Mouse (Mus musculus) hematopoietic stem cell, adult 5-6 weeks (primary cell): Measurements from ENCODE around the gene Fsd1. TPM values are rescaled to one million over a fixed set of nuclear protein-coding genes. Genes with fewer than 3 reads are reported as not detected.
A peak's percentile ranks its signal among the peaks of the same experiment; 100 is the strongest.

ENCODE experiments used
- ATAC-seq, 2 experiments: fragments of 125-278 bp in 1 of 2; replicated peaks in 1 of 2; 2 replicates each; pipeline ENCODE4 v1.8.0; 2016 to 2017; ENCODE audit warnings: inconsistent platforms in 2 of 2, mild to moderate bottlenecking in 2 of 2, moderate number of reproducible peaks in 2 of 2, low read depth in 1 of 2, moderate TSS enrichment in 1 of 2; ENCODE audit not compliant: low FRiP score in 2 of 2, poor library complexity in 2 of 2, severe bottlenecking in 2 of 2, insufficient read depth in 1 of 2, low TSS enrichment in 1 of 2
- total RNA-seq: library from RNA; stranded (forward); fragments of 172-1452, 232-1000 nt; gene quantifications from 2 replicates; pipeline ENCODE4 v1.2.3, GENCODE M21; 2017

The Fsd1 gene
- total RNA-seq, 1 experiment from 2014 or later, result not detected

GRCm38 (mm10) chr17:56034040-56034725 is 47.9 kb downstream of the Fsd1 start:
- no peak for ATAC-seq

GRCm38 (mm10) chr17:56034726-56035100 is 48.4 kb downstream of the Fsd1 start:
- no peak for ATAC-seq

GRCm38 (mm10) chr17:56035216-56035615 is 48.9 kb downstream of the Fsd1 start:
- no peak for ATAC-seq

GRCm38 (mm10) chr17:56036176-56036900 is 50.0 kb downstream of the Fsd1 start, which contains the start of gene Sh3gl1:
Sh3gl1 (minus strand) TSS chr17:56036635.
- ATAC-seq, result peak; percentile 74 to 75

GRCm38 (mm10) chr17:56036901-56037287 is 50.6 kb downstream of the Fsd1 start:
- ATAC-seq, result no peak

GRCm38 (mm10) chr17:56038583-56039261 is 52.4 kb downstream of the Fsd1 start:
- no peak for ATAC-seq

GRCm38 (mm10) chr17:56039345-56039744 is 53.0 kb downstream of the Fsd1 start:
- no peak for ATAC-seq

- ATAC-seq, result peak; percentile 59 to 78
Measured at GRCm38 (mm10) chr17:56040030-56040856, 53.9 kb downstream of the Fsd1 start, which contains the start of gene Chaf1a. Chaf1a (plus strand) TSS chr17:56040439.

GRCm38 (mm10) chr17:56040857-56041163 is 54.5 kb downstream of the Fsd1 start:
- no peak for ATAC-seq

Other genes starting within 250 kb of the Fsd1 start
- gene Adgre4, start 236.5 kb upstream of the Fsd1 start, total RNA-seq, result 1.5 and 3.2 TPM in 2 replicates
- 10.6 and 17.1 TPM in 2 replicates for gene Zfp119a, start 107.6 kb upstream of the Fsd1 start, total RNA-seq
- 12.4 and 27.8 TPM in 2 replicates for gene Zfp959, start 94.4 kb upstream of the Fsd1 start, total RNA-seq
- 7.8 and 8.4 TPM in 2 replicates for gene Zfp119b, start 37.0 kb upstream of the Fsd1 start, total RNA-seq
- gene Ebi3, start 33.9 kb upstream of the Fsd1 start, total RNA-seq, result 12.8 and 22.6 TPM in 2 replicates
- 24.3 and 29.5 TPM in 2 replicates for gene Yju2, start 27.4 kb upstream of the Fsd1 start, total RNA-seq
- 0.79 TPM in 1 of 2 replicates, not detected in the other for gene Shd, start 16.0 kb upstream of the Fsd1 start, total RNA-seq
- gene Stap2, start 19.1 kb downstream of the Fsd1 start, total RNA-seq, result 1.1 and 1.9 TPM in 2 replicates
- gene Mpnd, start 19.2 kb downstream of the Fsd1 start, total RNA-seq, result 73.7 and 97.0 TPM in 2 replicates
- 29.6 and 37.1 TPM in 2 replicates for gene Sh3gl1, start 50.1 kb downstream of the Fsd1 start, total RNA-seq
- gene Chaf1a, start 53.9 kb downstream of the Fsd1 start, total RNA-seq, result 24.5 and 29.7 TPM in 2 replicates
- 22.1 and 51.5 TPM in 2 replicates for gene Ubxn6, start 88.5 kb downstream of the Fsd1 start, total RNA-seq
- 73.0 and 136 TPM in 2 replicates for gene Hdgfl2, start 93.1 kb downstream of the Fsd1 start, total RNA-seq
- gene Plin4, start 123.3 kb downstream of the Fsd1 start, total RNA-seq, result not detected in 2 replicates
- not detected in 2 replicates for gene Plin5, start 131.1 kb downstream of the Fsd1 start, total RNA-seq
- gene Lrg1, start 135.5 kb downstream of the Fsd1 start, total RNA-seq, result 1.9 and 5.6 TPM in 2 replicates
- 0.99 and 2.1 TPM in 2 replicates for gene Sema6b, start 153.8 kb downstream of the Fsd1 start, total RNA-seq
- gene Tnfaip8l1, start 176.0 kb downstream of the Fsd1 start, total RNA-seq, result 2.6 and 2.9 TPM in 2 replicates
- gene Mydgf, start 197.4 kb downstream of the Fsd1 start, total RNA-seq, result 21.7 and 31.0 TPM in 2 replicates
- 9.7 TPM in 2 replicates for gene Dpp9, start 232.4 kb downstream of the Fsd1 start, total RNA-seq